Mouse (Mus musculus) embryo, embryonic 10 days (tissue): ENCODE measurements around the gene Tsc22d3.
"Not testable (repeated sequence)": the region's sequence is repeated elsewhere in the genome, so short reads cannot be mapped to it uniquely, and the experiment has no call there.

Source experiments
- DNase-seq: peaks from one replicate; pipeline ENCODE4 v3.0.0-alpha.2; 2015; ENCODE audit warnings: low spot score

Tsc22d3 gene

GRCm38 (mm10) chrX:140498431-140498830 lies 102.0 kb downstream of the Tsc22d3 start:
- DNase-seq: not testable (repeated sequence)

GRCm38 (mm10) chrX:140494170-140494569 lies 106.3 kb downstream of the Tsc22d3 start:
- DNase-seq: no peak

GRCm38 (mm10) chrX:140493527-140494029 lies 106.9 kb downstream of the Tsc22d3 start:
- DNase-seq: no peak

GRCm38 (mm10) chrX:140491884-140492571 lies 108.4 kb downstream of the Tsc22d3 start:
- DNase-seq: peak; percentile 62

GRCm38 (mm10) chrX:140490203-140490602 lies 110.3 kb downstream of the Tsc22d3 start:
- DNase-seq: no peak
